Mouse (Mus musculus) bone marrow macrophage, adult 2 months (primary cell): Measurements from ENCODE around the gene Slc22a22.

Experiments used
- CTCF ChIP-seq: IDR thresholded peaks from 2 replicates; pipeline ENCODE4 v1.5.1; 2012; ENCODE audit warnings: low read depth, mild to moderate bottlenecking, low read length, moderate library complexity
- POLR2A ChIP-seq: IDR thresholded peaks from 2 replicates; pipeline ENCODE4 v1.6.1; 2012; ENCODE audit warnings: mild to moderate bottlenecking, low read depth, low read length, borderline replicate concordance

GRCm38 (mm10) chr15:57482509-57482908, 5.1 kb upstream of the Slc22a22 start:
- TF ChIP-seq POLR2A (no peak), CTCF (no peak)
